Mouse (Mus musculus): ENCODE measurements around the gene Fzd9. TPM values are rescaled to one million over a fixed set of nuclear protein-coding genes. Genes with fewer than 3 reads are reported as not detected.

Fzd9 gene
- polyA plus RNA-seq, 1 experiment from 2014 or later = 11.6 TPM

DNA sequence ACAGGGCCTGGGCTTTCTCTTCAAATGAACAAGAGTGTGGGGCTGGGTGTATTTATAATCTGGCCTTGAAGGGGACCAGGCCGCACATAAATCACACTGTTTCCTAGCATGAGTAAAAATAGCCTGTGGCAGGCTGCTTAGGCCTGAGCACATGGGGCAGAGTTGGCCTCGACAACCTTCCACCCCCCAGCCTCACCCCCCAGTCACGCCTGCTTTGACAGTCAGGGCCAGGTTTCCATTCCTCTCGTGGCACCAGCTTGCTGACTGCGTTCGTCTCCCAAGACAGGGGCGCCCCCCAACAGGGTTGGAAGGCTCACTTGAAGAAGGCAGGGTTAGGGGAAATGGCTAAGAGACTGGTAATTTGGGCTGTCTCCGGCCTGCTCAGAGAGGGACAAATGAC lies 18.4 kb upstream of the Fzd9 start:
- no peak overlapping the region for H3K9ac ChIP-seq
- no peaks in the 10 kb centered on the region for H3K36me3 ChIP-seq
- no peak overlapping the region for H3K4me2 ChIP-seq
- no peaks in the 10 kb centered on the region for H3K9me3 ChIP-seq
- H3K4me3 ChIP-seq = no peak overlapping the region
- WGBS = 75% methylated on average over 8 of the region's 8 CpGs
- H3K27ac ChIP-seq (replicated peaks) = no peak overlapping the region
- peaks cover 18% of the 10 kb centered on the region for H3K4me1 ChIP-seq (replicated peaks)
- H3K27me3 ChIP-seq = no peaks in the 10 kb centered on the region
- ATAC-seq (ENCODE audit: low read depth) = no peak

DNA sequence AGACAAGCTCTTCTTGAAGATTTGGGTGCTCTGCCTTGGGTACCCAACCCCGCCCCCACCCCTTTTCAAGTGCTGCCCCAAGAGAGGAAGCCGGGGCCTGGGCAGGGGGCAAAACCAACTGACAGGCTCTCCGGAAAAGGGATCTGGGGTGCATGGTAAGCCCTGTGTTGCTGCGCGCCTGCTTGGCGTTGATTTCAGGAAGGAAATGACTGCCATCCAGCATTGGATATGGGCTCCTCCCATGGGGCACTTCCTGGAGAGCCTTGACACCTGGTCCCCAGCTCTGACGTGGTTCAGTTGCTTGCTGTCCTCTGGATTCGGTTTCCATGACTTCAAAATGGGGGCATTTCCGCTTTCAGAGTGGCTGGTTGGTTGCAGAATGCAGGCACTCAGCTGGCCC lies 13.5 kb upstream of the Fzd9 start:
- ATAC-seq (ENCODE audit: low read depth) = peak; percentile 64
- Histone ChIP-seq H3K4me1 (replicated peaks) (peaks cover 26% of the 10 kb centered on the region), H3K36me3 (no peaks in the 10 kb centered on the region), H3K9me3 (no peaks in the 10 kb centered on the region), H3K27me3 (no peaks in the 10 kb centered on the region), H3K27ac (replicated peaks) (peak overlapping the region; percentile 78), H3K9ac (no peak overlapping the region), H3K4me3 (no peak overlapping the region), H3K4me2 (peak overlapping the region; percentile 38)
- 47% methylated on average over 9 of the region's 9 CpGs for WGBS

DNA sequence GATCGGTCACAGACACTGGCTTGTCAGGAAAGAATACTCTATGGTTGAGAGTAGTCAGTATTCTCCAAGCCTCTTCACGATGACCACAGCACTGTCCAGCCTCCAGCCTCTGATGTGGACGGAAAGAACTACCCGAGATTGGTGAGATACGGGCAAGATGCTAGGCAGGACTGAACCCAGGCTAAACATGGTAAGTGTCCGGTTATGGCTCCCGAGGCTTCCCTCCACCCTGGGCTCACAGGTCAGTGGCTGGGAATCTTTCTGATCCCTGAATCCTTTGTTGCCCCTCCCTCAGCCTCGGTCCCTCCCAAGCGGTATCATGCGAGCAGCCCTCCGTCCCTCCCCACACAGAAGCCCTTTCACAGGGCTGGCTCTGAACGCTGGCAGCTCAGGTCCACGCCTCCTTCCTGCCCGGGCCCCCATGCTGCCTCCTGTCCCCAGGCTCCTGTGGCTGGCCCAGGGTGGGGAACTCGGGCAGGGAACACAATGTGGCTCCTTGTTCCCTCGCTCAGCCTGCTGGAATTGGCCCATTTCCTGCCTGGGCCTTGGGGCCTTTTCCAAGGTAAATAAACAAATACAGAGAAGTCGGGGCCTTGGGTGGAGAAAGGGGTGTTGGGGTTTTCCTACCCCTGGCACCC lies 13.0 kb upstream of the Fzd9 start:
- Histone ChIP-seq H3K4me2 (peak overlapping the region; percentile 38), H3K4me1 (replicated peaks) (peaks cover 29% of the 10 kb centered on the region), H3K27me3 (no peaks in the 10 kb centered on the region), H3K4me3 (no peak overlapping the region), H3K36me3 (no peaks in the 10 kb centered on the region), H3K9me3 (no peaks in the 10 kb centered on the region), H3K27ac (replicated peaks) (peak overlapping the region; percentile 78), H3K9ac (0 out of 2 replicates have a peak overlapping the region, but pooled peaks have one; percentile 5)
- peak; percentile 94 for ATAC-seq (ENCODE audit: low read depth)
- 20% methylated on average over 17 of the region's 17 CpGs for WGBS

DNA sequence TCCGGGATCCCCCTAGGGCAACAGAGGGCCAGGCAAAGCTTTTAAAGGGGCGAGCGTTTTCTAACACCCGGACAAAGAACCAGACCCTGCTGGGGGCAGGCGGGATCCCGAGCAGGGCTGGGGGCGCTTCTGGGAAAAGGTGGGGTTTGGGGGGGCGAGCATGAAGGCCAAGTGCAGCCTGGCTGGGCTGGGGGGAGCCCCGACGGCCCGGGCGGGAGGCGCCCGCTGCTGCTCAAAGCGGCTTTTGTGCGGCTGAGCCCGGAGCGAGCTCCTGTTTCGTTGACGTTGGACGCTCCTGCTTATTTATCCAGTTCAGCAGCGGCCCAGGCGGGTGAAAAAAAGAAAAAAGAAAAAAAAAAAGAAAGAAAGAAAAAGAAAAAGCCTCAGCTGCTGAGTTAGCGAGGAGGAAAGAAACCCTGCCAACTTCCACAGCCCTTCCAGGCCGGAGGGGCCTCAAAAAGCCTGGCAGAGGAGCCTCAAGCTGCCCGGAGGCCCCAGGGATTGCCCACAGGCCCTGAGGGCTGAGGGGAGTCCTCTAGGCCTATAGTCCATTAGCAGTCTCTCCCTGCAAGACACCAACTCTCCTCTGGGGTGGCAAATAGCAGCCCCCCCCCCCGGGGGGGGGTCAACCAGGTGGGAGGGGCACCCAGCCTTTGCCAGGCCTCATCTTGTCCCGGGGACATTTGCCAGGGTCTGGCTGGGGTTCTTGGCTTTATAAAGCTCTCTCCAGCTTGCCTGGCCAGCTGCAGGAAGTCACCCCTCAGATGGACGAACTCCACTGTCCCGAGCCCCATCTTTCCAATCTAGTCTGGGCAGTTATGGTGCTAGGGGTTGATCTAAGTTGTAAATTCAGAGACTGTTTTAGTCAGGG lies 7.5 kb upstream of the Fzd9 start:
- 12% methylated on average over 30 of the region's 30 CpGs for WGBS

DNA sequence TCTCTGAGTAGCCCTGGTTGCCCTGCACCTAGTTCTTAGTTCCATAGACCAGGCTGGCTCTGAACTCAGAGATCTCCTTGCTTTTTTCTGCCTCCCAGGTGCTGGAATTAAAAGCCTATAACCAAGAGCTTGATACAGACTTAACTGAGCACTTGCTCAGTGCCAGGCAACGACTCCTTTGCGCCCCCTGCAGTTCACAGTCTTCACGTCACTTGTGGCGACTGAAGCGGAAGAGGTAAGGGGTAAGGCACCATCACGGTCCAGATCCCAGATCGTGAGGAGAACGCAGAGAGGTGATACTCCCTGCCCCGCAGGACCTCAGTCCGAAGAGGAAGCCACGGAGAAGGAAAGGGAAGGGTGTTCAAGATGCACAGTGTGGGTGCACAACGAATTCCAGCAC lies 6.5 kb upstream of the Fzd9 start:
- peak overlapping the region; percentile 92 for H3K27ac ChIP-seq (replicated peaks)

More for the DNA sequence above, 7.5 kb upstream of the Fzd9 start:
- Histone ChIP-seq H3K27me3 (no peaks in the 10 kb centered on the region), H3K4me1 (replicated peaks) (peaks cover 33% of the 10 kb centered on the region), H3K9me3 (no peaks in the 10 kb centered on the region), H3K9ac (peak overlapping the region; percentile 66), H3K4me3 (peak overlapping the region; percentile 21), H3K4me2 (peak overlapping the region; percentile 47), H3K36me3 (no peaks in the 10 kb centered on the region), H3K27ac (replicated peaks) (peak overlapping the region; percentile 92)
- peak; percentile 23; the same call in 1 of the 2 replicates for ATAC-seq (ENCODE audit: low read depth)

DNA sequence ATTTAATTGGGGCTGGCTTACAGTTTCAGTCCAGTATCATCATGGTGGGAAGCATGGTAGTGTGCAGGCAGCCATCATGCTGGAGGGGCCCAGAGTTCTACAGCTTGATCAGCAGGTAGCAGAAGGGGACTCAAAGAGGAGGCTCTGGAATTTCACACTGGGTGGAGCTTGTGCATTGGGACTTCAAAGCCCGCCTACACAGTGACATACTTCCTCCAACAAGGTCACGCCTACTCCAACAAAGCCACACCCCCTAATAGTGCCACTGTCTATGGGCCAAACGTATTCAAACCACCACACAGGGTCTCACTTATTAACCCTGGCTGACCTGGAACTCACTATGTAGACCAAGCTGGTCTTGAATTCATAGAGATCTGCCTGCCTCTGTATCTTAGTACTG lies 5.1 kb upstream of the Fzd9 start:
- H3K27ac ChIP-seq (replicated peaks) = no peak overlapping the region
- H3K4me2 ChIP-seq = no peak overlapping the region
- no peak for ATAC-seq (ENCODE audit: low read depth)
- H3K9me3 ChIP-seq = no peaks in the 10 kb centered on the region
- no peaks in the 10 kb centered on the region for H3K36me3 ChIP-seq
- WGBS = 86% methylated on average over 3 of the region's 3 CpGs
- peaks cover 54% of the 10 kb centered on the region for H3K4me1 ChIP-seq (replicated peaks)
- H3K4me3 ChIP-seq = no peak overlapping the region
- no peak overlapping the region for H3K9ac ChIP-seq
- no peaks in the 10 kb centered on the region for H3K27me3 ChIP-seq

More for the DNA sequence above, 6.5 kb upstream of the Fzd9 start:
- Histone ChIP-seq H3K27me3 (no peaks in the 10 kb centered on the region), H3K4me2 (no peak overlapping the region), H3K4me3 (no peak overlapping the region), H3K9ac (no peak overlapping the region), H3K9me3 (no peaks in the 10 kb centered on the region), H3K4me1 (replicated peaks) (peaks cover 41% of the 10 kb centered on the region), H3K36me3 (no peaks in the 10 kb centered on the region)
- WGBS = 84% methylated on average over 12 of the region's 12 CpGs
- ATAC-seq (ENCODE audit: low read depth) = no peak

DNA sequence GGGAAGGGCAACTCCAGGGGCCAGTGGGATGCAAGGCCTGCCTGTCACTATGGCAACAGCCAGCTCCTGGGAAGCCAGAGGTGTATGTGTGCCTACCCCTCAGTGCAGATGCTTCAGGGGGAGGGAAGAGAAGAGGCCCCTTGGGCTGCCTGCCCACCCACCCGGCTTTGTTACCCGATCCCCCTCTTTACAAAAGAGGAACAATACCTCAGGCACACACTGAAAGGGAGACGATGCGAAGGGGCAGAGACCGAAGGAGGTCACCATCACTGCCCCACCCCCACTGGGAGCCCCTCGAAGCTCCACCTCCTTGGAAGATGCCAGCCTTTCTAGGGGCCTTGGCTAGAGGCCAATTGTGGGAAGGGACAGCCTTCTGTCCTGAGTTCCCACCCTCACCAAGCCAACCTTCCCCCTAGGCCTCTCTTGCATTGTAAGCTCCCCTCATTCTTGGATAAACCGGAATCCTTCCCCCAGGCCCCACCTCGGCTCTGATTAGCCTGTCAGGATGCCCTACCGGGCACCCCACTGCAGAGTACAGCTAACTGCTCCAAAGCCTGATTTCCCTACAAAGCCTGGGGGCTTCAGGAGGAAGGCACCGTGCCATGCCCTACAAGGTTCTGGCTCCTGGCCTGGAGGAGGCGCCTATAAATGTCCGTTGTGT lies 2.8 kb upstream of the Fzd9 start:
- Histone ChIP-seq H3K4me1 (replicated peaks) (peaks cover 61% of the 10 kb centered on the region), H3K36me3 (no peaks in the 10 kb centered on the region), H3K27me3 (peaks cover 14% of the 10 kb centered on the region), H3K4me3 (no peak overlapping the region), H3K27ac (replicated peaks) (peak overlapping the region; percentile 80), H3K9ac (peak overlapping the region; percentile 13; the same call in 1 of the 2 replicates), H3K4me2 (0 out of 2 replicates have a peak overlapping the region, but pooled peaks have one; percentile 5), H3K9me3 (no peaks in the 10 kb centered on the region)
- peak; percentile 74 for ATAC-seq (ENCODE audit: low read depth)
- 2% methylated on average over 12 of the region's 12 CpGs for WGBS

DNA sequence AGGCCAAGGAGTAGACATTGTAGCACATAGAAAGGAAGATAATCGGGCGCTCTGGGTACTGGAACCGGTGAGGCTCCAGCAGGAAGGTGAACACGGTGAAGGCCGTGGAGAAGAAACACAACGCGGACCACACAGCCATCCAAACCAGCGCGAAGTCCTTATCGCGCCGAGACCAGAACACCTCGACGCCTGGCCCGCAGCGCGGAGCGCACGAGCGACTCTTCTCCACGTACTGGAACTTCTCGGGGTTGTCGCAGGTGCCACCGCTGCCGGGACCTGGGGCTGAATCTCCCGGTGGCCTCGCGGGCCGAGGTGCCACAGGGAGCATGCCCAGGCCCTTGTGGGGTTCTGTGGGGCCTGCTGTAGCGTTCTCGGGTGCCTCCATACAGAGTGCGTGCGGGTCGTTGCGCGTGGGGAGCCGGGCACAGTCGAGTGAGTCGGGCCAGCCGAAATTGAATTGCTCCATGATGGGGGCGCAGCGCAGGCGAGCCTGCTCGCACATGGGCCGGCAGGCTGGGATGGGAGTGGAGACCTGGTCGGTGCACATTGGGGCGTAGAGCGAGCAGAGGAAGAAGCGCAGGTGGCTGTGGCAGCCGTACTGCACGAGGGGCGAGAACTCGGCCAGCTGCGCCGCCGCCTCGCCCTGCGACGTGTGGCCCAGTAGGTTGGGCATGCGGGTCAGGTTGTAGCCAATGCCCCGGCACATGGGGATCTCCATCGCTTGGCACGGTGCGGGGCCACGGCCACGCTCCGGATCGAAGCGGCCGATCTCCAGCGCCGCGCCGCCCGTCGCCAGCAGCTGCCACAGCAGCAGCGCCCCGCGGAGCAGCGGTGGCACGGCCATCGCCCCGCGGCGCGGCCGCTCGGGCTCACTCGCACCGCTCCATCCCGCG lies 598 bp downstream of the Fzd9 start:
- WGBS = 2% methylated on average over 71 of the region's 92 CpGs

DNA sequence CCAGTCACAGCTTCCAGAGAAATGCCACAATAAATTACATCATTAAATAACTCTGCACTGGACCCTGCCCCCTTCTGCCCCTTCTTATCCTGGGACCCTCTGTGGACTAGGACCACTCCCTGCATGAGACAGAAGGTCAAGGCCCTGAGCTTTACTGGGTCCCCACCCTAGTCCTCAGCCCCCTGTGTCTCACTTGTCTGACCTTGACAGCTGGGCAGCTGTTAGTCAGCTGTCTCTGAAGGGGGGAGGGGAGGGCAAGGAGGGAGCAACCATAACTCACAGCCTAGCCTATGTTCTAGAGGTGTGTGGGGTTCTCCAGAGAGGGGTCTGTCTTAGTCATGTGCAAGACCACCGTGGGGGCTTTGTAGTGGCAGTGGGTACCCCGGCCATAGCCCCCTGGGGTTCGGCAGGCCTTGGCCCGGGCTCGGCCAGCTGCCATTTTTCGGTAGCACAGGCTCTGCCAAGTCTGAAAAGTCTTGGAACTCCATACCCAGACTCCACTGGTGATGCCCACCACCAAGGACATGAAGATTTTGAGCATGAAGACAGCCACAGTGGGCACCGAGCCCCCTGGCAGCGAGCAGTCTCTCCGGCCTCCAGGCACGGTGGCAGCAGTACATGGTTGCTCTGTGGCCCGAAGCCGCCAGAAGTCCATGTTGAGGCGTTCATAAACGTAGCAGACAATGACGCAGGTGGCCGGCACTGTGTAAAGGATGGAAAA lies 1.9 kb downstream of the Fzd9 start:
- H3K4me1 ChIP-seq (replicated peaks) = peaks cover 71% of the 10 kb centered on the region

More for the DNA sequence above, 598 bp downstream of the Fzd9 start:
- H3K4me3 ChIP-seq = peak overlapping the region; percentile 62
- H3K9me3 ChIP-seq = no peaks in the 10 kb centered on the region
- H3K36me3 ChIP-seq = peaks cover 20% of the 10 kb centered on the region
- H3K9ac ChIP-seq = peak overlapping the region; percentile 74
- H3K27ac ChIP-seq (replicated peaks) = no peak overlapping the region; the same call in 1 of the 2 replicates
- H3K4me2 ChIP-seq = peak overlapping the region; percentile 96
- peaks cover 75% of the 10 kb centered on the region for H3K4me1 ChIP-seq (replicated peaks)
- peaks cover 15% of the 10 kb centered on the region for H3K27me3 ChIP-seq
- peak; percentile 47 for ATAC-seq (ENCODE audit: low read depth)

DNA sequence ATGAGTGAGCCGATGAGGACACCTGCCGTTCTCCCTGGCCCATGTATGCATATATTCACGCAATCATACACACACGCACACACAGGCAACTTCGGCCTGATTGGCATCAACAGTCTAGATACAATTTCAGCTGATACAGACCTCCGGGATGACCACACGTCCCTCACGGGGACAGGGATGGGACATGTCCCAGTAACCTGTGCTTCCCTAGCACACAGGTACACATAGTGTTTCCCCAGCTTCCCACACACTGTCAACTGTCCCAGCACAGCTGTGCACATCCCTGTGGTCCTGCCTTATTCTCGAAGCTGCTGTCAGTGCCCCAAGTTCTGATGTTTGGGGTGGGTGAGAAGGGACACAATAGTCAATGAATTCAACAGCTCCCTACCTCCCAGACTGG lies 3.7 kb downstream of the Fzd9 start:
- H3K9me3 ChIP-seq = no peaks in the 10 kb centered on the region
- no peak overlapping the region for H3K27ac ChIP-seq (replicated peaks)
- H3K27me3 ChIP-seq = peaks cover 15% of the 10 kb centered on the region
- peaks cover 53% of the 10 kb centered on the region for H3K4me1 ChIP-seq (replicated peaks)
- peaks cover 51% of the 10 kb centered on the region for H3K36me3 ChIP-seq
- peak overlapping the region; percentile 96 for H3K4me2 ChIP-seq
- H3K4me3 ChIP-seq = peak overlapping the region; percentile 62
- no peak for ATAC-seq (ENCODE audit: low read depth)
- 78% methylated on average over 9 of the region's 9 CpGs for WGBS
- H3K9ac ChIP-seq = 0 out of 2 replicates have a peak overlapping the region, but pooled peaks have one; percentile 41

More for the DNA sequence above, 1.9 kb downstream of the Fzd9 start:
- Histone ChIP-seq H3K27ac (replicated peaks) (no peak overlapping the region), H3K4me2 (peak overlapping the region; percentile 96), H3K36me3 (peaks cover 33% of the 10 kb centered on the region), H3K27me3 (peaks cover 15% of the 10 kb centered on the region), H3K4me3 (peak overlapping the region; percentile 62), H3K9me3 (no peaks in the 10 kb centered on the region), H3K9ac (peak overlapping the region; percentile 74; the same call in 1 of the 2 replicates)
- ATAC-seq (ENCODE audit: low read depth) = no peak
- WGBS = 66% methylated on average over 16 of the region's 16 CpGs
